Mouse (Mus musculus) layer of hippocampus, adult 18-20 months (tissue): ENCODE results near the gene Rgs18. TPM values are rescaled to one million over a fixed set of nuclear protein-coding genes. Genes with fewer than 3 reads are reported as not detected.

Experiments
- DNase-seq, 2 experiments: peaks; one replicate each; pipeline ENCODE4 v3.0.0; 2022; ENCODE audit warnings: low spot score in 2 of 2
- long read RNA-seq: library from polyadenylated mRNA; stranded (forward); transcript quantifications from one replicate; pipeline ENCODE4 v2.0.0, GENCODE M21; 2021
- total RNA-seq, 2 experiments: library from RNA; stranded (reverse); gene quantifications; 2 replicates each; pipeline ENCODE4 v1.2.3; 2021

Rgs18 gene
- total RNA-seq = under 1 TPM in 1 of 2 experiments, not detected in 1; 0.20 TPM
- long read RNA-seq = 0 reads

GRCm38 (mm10) chr1:144775331-144775730 is at the start of gene Rgs18:
TSS of gene Rgs18 (minus strand) at chr1:144775435.
- DNase-seq = no peak

GRCm38 (mm10) chr1:144774394-144774793 is 841 bp downstream of the Rgs18 start:
- no peak for DNase-seq

- DNase-seq = no peak
Measured at GRCm38 (mm10) chr1:144766218-144766617, 9.0 kb downstream of the Rgs18 start.

GRCm38 (mm10) chr1:144760792-144761191 is 14.4 kb downstream of the Rgs18 start:
- no peak for DNase-seq

GRCm38 (mm10) chr1:144750763-144751162 is 24.5 kb downstream of the Rgs18 start:
- no peak for DNase-seq

- no peak for DNase-seq
Measured at GRCm38 (mm10) chr1:144746182-144746581, 29.1 kb downstream of the Rgs18 start.

- DNase-seq = no peak
Measured at GRCm38 (mm10) chr1:144737739-144738138, 37.5 kb downstream of the Rgs18 start.

GRCm38 (mm10) chr1:144720736-144721135 is 54.5 kb downstream of the Rgs18 start:
- DNase-seq = peak in 1 of 2 experiments; percentile 51

GRCm38 (mm10) chr1:144704373-144704772 is 70.9 kb downstream of the Rgs18 start:
- no peak for DNase-seq

Other genes starting within 250 kb of the Rgs18 start
- not detected for gene Rgs21, start 207.8 kb downstream of the Rgs18 start, total RNA-seq